Mouse (Mus musculus) urinary bladder, postnatal 36 days (tissue): ENCODE measurements around the gene Mzt1.
"Not testable (repeated sequence)": the region's sequence is repeated elsewhere in the genome, so short reads cannot be mapped to it uniquely, and the experiment has no call there.

Source experiments
- DNase-seq, 2 experiments: peaks; one replicate each; pipeline ENCODE4 v3.0.0; 2022; ENCODE audit warnings: low spot score in 2 of 2, mixed read lengths in 1 of 2

The Mzt1 gene

DNA sequence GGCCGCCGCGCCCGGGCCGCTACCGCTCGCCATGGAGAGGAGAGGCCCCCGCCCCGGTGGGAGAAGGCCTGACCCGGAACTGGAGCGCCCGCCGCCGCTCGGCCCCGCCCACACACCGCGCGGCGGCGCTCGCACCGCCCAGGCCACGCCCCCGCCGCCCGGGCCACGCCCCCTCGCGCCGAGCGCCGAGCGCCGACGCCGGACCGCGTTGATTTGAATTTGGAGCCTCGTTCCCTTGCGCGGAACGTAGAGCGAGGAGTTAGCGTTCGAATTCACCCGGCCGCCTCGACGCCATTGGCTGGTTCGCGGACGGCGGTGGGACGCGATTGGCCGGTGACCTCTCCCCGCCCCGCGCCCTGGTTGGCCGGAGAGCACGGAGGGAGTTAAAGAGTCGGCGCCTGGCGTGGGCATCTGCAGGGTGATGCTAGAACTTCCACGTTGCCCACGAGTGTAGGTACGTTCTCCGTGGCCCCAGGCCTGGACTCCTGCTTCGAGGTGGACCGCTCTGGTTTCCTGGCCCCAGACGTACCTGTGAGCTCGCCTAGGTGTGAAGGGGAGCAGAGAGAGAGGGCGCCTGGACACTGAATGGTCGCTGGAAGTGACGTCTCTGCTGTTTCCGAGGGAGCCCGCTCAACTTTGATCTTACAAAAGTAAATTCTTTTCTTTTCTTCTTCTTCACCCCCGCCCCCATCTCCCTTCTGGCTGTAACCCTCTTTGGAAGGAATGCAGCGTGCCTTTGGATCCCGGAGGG is at the start of gene Mzt1, which contains the start of gene Bora:
Mzt1 (minus strand) TSS at position 104 of the 751 bp plus-strand sequence.
Bora (plus strand) TSS at position 192 of the 751 bp plus-strand sequence.
- DNase-seq: peak; percentile 82 to 92

- DNase-seq: no peak
These were observed 43.0 kb upstream of the Mzt1 start for GRCm38 (mm10) chr14:99088947-99089346.

DNA sequence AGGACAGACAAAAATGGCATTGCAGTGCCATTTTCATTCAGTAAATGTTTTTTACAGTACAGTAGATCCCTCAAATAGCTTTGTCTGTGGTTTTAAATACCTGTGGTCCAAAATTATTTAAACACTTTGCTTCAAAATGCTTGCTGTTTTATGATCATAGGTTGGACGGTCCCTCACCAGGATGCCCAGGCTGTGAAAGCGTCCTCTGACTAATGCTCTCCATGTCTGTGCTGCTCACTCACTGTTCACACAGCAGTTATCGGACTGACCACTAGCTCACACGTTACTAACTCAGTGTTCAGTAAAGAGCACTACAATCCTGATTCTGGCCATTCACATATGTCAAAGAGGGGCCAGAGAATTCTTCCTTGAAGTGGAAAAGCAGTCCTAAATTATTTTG is 25.2 kb upstream of the Mzt1 start:
- no peak for DNase-seq

GRCm38 (mm10) chr14:99063091-99063490 is 17.2 kb upstream of the Mzt1 start:
- DNase-seq: no peak

DNA sequence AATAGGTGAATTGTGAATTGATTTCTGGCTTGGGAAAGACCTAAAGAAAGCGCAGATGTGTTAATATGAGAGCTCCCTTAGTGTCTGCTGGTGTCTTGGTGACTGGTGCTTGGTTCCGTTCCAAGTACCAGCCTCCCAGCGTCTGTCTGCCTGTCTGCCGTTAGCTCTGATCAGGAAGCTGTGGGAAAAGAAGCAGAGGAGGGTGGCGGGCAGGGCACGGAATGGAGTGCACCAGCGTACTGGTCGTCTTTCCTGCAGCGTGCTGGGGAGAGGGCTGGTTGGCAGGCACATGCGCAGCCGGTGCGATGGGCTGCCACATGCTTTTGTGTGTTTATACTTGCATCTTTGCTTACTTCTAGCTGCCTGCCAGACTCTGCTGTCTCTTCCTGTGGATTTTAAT is 14.7 kb upstream of the Mzt1 start:
- no peak for DNase-seq

DNA sequence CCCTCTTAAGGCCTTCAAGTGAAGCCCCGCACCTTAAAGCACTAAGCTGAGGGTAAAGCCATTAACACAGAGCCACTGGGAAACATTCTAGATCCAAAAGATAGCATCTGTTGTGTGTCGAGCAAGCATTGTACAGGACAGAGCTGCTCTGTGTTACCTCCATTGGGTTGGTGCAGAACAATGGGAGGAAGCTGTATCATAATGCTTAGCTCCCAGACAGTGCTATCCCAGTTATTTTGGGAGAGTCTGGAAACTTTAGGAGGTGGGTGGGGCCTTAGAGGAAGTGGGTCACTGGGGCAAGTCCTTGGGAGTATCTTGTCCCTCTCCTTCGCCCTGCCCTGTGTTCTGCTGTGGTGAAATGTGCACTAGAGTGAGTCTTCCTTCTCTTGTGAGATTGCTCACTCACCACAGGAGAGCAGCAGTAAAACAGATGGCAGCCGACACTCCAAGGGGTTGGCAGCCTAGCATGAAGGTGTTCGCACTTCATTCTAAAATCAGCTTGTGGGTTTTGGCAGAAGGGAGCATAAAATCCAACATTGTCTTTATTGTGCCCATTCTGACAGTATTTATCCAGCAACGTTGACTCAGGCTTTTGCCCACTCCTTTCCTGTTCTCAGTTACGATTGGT is 13.1 kb upstream of the Mzt1 start:
- DNase-seq: no peak

DNA sequence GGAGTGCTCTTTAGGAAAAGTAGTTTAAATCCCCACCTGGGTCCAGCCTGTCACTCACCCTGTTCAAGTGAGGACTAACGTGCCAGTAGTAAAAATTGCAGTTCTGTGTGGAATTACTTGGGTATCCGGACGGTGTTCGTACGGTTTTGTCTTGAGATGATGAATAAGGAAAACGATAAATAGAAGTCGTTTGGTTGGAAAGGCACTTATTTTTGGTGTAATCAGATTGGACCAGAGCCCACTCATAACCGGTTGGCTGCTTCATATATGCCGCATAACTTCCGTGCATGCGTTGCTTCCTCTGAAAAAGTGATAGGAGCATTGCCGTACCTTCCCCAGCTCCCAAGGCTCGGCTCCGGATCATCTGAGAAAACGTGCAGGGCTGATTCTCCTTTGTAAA is 848 bp upstream of the Mzt1 start:
- DNase-seq: no peak

DNA sequence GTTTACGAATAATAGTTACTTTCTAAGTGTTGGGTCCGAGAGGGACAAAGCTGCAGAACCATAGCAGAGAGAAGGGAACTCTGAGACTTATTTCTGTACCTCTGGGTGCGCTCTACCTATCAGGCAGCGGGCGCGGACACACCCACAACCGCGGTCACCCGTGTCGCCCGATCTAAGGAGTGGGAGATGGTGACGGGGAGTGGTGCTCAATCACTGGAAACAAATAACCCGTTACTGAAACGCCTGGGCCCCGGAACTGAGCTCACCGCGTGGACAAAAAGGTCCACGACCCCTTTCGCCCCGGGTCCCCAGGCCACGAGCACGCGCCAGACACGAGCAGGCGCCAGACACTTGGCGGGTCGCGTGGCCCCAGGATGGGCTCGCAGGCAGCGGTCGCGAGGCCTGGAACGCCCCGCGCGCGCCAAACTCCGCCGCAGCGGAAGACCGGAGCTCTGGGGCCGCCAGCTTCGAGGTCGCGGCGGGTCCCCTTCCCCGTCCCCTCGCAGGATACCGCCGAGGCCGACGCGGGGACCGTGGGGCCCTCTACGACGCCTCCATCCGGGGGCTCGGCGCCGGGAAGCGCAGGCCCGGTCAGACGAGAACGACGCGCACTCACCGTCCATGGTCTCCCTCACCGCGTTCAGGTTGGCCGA is 430 bp downstream of the Mzt1 start:
- DNase-seq: peak in 1 of 2 experiments; percentile 10

DNA sequence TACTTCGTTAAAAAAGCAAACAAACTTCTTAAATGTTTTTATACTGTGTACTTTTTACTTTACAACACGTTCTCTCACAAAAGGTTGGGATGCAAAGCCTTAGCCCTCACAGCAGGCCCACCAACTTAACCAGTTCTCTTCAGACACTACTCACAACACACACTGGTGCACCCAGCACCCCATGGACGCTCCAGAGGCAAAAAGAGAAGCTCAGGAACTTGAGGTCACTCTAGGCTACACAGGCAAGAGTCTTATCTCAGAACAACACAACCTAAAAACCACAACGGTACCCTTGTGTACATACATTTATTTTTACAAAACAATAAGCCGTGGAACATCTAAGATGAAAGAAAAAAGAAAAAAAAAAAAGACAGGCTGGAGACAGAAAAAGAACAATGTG is 1.2 kb downstream of the Mzt1 start:
- no peak for DNase-seq

DNA sequence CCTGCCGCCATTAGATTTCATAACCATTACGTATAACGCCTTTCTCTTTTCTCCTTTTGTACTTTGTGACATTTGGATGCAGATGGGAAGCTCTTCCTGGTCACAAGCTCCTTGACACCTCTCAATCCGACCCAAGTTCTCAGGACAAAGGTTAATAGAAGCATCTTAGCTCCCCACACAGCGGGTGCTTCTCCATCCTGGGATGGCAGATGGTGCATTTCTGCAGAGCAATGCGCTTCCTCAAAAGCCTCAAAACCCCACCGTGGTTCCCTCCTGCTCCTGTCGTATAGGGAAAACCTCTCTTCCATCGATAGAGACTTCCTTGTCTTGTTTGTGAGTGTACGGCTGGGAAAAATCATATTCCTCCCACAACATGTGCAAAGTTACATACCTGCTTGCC is 1.8 kb downstream of the Mzt1 start:
- no peak for DNase-seq

DNA sequence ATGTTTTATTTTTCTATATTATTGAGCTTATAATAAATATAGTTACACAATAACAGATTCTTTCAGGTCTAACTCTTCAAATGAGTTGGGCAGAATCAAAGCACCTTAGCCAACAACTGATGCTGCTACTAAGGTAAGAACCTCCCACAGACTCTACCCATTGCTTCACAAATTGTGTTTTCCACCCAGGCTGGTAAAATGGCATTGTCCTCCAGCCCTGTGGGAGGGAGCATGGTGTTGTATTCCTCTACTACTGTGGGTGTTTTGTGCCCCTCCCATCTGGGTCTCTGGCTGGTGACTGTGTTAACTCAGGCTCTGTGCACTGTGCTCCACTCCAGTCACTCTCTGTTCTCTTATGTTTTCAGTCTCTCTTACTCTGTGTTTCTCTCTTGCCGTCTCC is 2.4 kb downstream of the Mzt1 start:
- DNase-seq: no peak

DNA sequence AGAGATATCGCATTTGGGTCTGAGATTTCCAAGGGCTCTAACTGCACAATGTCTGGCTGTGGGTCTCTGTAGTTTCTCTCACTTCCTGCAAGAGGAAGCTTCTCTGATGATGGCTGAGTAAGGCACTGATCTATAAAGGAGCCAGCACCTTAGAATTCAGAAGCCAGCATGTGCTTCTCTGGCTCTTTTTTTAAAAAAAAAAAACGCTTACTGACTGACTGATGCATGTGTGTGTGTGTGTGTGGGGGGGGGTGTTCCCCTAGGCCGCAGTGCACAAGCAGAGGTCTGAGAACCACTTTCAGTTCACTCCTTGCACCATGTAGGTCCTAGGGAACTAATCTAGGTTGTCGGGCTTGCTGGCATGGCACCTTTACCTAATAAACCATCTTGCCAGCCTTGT is 4.5 kb downstream of the Mzt1 start:
- DNase-seq: no peak

DNA sequence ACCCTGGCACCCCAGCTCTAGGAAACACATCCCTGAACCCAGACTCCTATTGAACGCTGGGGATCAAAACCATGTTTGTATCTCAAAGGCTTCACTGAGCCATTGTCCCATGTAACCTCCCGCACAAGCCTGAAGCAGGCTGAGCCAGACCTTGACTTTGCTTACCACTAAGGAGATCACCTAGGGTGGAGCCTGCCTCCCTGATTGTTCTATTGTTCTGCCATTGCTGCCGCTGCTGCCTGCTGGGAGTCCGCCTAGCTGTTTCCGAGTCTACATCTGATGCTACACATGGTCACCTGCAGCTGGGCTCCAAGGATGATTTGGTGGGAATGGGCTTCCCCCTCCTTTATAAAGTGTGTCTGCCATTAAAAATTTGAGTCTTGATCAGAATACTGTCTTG is 6.6 kb downstream of the Mzt1 start:
- DNase-seq: not testable (repeated sequence)

GRCm38 (mm10) chr14:99037703-99038102 is 8.2 kb downstream of the Mzt1 start:
- DNase-seq: no peak

GRCm38 (mm10) chr14:99036039-99036438 is 9.9 kb downstream of the Mzt1 start:
- no peak for DNase-seq

GRCm38 (mm10) chr14:99034851-99035250 is 11.1 kb downstream of the Mzt1 start:
- DNase-seq: not testable (repeated sequence)

- DNase-seq: no peak
These were observed 13.3 kb downstream of the Mzt1 start for GRCm38 (mm10) chr14:99032596-99032995.

- DNase-seq: no peak
These were observed 14.5 kb downstream of the Mzt1 start for GRCm38 (mm10) chr14:99031337-99031873.

GRCm38 (mm10) chr14:99029987-99030386 is 15.9 kb downstream of the Mzt1 start:
- DNase-seq: no peak

- no peak for DNase-seq
These were observed 23.4 kb downstream of the Mzt1 start for GRCm38 (mm10) chr14:99022346-99023086.

DNA sequence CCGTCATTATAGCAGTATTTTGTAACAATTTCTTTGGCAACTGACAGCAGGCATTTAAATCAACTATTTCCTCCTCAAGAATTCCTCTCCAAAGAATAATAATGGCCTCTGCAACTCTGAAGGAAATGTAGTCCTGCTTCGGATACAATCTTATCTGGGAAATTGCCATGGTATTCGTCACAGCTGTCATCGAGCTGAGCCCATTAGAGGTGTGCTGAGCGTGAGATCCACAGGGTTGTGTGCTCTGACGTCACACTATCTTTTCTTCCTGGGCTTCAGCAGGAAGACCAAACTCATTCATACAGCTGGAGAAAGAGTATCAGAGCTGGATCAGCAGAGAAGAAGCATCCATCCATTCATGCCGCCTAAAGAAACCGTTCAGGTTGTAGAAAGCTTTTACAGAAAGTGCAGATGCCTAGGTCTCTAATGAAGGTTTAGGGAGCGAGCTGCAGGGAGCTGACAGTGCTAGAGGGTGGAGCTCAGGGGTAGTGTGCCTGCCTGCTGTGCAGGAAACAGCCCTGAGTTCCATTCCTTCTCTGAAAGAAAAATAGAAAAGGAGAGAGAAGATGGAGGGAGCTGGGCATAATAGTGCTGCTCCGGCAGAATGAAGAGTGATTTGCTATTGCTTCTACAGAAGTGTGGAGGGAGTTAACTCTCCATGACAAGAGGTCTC is 26.7 kb downstream of the Mzt1 start:
- no peak for DNase-seq
